Comparison of ENCODE assay signal across 17 mouse cellular contexts in genomic region chr19:22338927-22339326, GRCm38 (mm10).
"Had no signal": no experiment of that assay in that cellular context is flagged by ENCODE, and none has a peak within 500 bp of the region (broad histone marks: within the 10 kb centered on the region; RNA-seq: fewer than 3 reads in every experiment).

No protein-coding gene starts in this region.

- H3K4me3 ChIP-seq: liver, embryonic 12.5 days; midbrain, embryonic 10.5 days; midbrain, embryonic 12.5 days; myocyte; neural tube, embryonic 13.5 days; neural tube, embryonic 15.5 days; stomach, embryonic 15.5 days had no signal

- DNase-seq: midbrain, embryonic 14.5 days; right cerebral cortex, adult 18-20 months; right cerebral cortex, postnatal 25 days; right cerebral cortex, postnatal 4 days; thymus, adult 2 months; thymus, postnatal 25 days; thymus, postnatal 4 days had no signal

- H3K27me3 ChIP-seq: liver, embryonic 12.5 days; midbrain, embryonic 12.5 days; neural tube, embryonic 13.5 days; neural tube, embryonic 15.5 days; stomach, embryonic 15.5 days had no signal

- H3K27ac ChIP-seq: liver, embryonic 12.5 days; liver, embryonic 14.5 days; midbrain, embryonic 10.5 days; midbrain, embryonic 12.5 days; neural tube, embryonic 13.5 days; neural tube, embryonic 15.5 days; stomach, embryonic 15.5 days; stomach, postnatal 0 days had no signal

- ATAC-seq: liver, embryonic 12.5 days; midbrain, embryonic 16.5 days had no signal

- H3K9me3 ChIP-seq: liver, embryonic 12.5 days; midbrain, embryonic 10.5 days; midbrain, embryonic 12.5 days; neural tube, embryonic 13.5 days; neural tube, embryonic 15.5 days; stomach, embryonic 15.5 days had no signal

- H3K4me1 ChIP-seq: liver, embryonic 12.5 days; midbrain, embryonic 10.5 days; midbrain, embryonic 12.5 days; neural tube, embryonic 13.5 days; neural tube, embryonic 15.5 days; stomach, embryonic 15.5 days had no signal

- H3K36me3 ChIP-seq: liver, embryonic 12.5 days; midbrain, embryonic 10.5 days; midbrain, embryonic 12.5 days; neural tube, embryonic 13.5 days; neural tube, embryonic 15.5 days; stomach, embryonic 15.5 days had no signal

- H3K9ac ChIP-seq: liver, embryonic 12.5 days; liver, embryonic 14.5 days; midbrain, embryonic 12.5 days; neural tube, embryonic 13.5 days; neural tube, embryonic 15.5 days; stomach, embryonic 15.5 days had no signal

- H3K4me2 ChIP-seq: liver, embryonic 12.5 days; midbrain, embryonic 12.5 days; neural tube, embryonic 13.5 days; neural tube, embryonic 15.5 days; stomach, embryonic 15.5 days had no signal
